Mouse (Mus musculus): ENCODE data around the gene Ltbp4. TPM values are rescaled to one million over a fixed set of nuclear protein-coding genes. Genes with fewer than 3 reads are reported as not detected.

The Ltbp4 gene
- total and polyA plus RNA-seq, 3 experiments: 0.43 to 2.6 (median 1.5) TPM

- Histone ChIP-seq H3K4me3 (replicated peaks in 1 of 3; ENCODE audit: low read depth in 2 of 3, low read length in 2 of 3, poor library complexity in 1 of 3) (no peak overlapping the region), H3K9me3 (replicated peaks; ENCODE audit: low read length) (peaks cover 2% of the 10 kb centered on the region), H3K36me3 (replicated peaks in 1 of 2; ENCODE audit: control insufficient read depth in 1 of 2, insufficient read depth in 1 of 2, low read length in 1 of 2) (no peaks in the 10 kb centered on the region), H3K79me2 (replicated peaks; ENCODE audit: control insufficient read depth, extremely low read depth, insufficient read depth, poor library complexity, severe bottlenecking) (no peaks in the 10 kb centered on the region), H3K4me2 (ENCODE audit: insufficient read depth, low read depth, poor library complexity, severe bottlenecking) (no peak overlapping the region), H3K27ac (ENCODE audit: insufficient read depth, low read depth) (no peak overlapping the region), H3K9ac (ENCODE audit: insufficient read depth, low read depth) (no peak overlapping the region), H3K4me1 (ENCODE audit: control insufficient read depth in 1 of 2, insufficient read depth in 2 of 2) (no peaks in the 10 kb centered on the region), H3K27me3 (replicated peaks) (no peaks in the 10 kb centered on the region)
- dilution Hi-C loops (cut with MboI; ENCODE audit: extremely low pct_ligation_motif_present, extremely low pct_unique_long_range_greater_than_20kb, low sequenced_read_pairs): no loop called here
- TF ChIP-seq BHLHE40 (IDR thresholded peaks at IDR 0.05; ENCODE audit: low read depth, low read length) (no peak), MAFK (IDR thresholded peaks at IDR 0.05; ENCODE audit: insufficient replicate concordance, low read length) (no peak), CHD2 (IDR thresholded peaks at IDR 0.05; ENCODE audit: low read length) (no peak), NRF1 (IDR thresholded peaks at IDR 0.05; ENCODE audit: low read depth, low read length) (no peak), UBTF (IDR thresholded peaks at IDR 0.05; ENCODE audit: low read depth, low read length) (no peak), RCOR1 (conservative IDR thresholded peaks at IDR 0.05; ENCODE audit: low read depth, low read length) (no peak), SIN3A (IDR thresholded peaks at IDR 0.05; ENCODE audit: low read length) (no peak), ZC3H11A (IDR thresholded peaks at IDR 0.05; ENCODE audit: low read depth, low read length) (no peak), POLR2A (IDR thresholded peaks at IDR 0.05; ENCODE audit: low read depth, low read length) (no peak), RAD21 (IDR thresholded peaks at IDR 0.05; ENCODE audit: low read depth, low read length) (no peak)
- no peak for DNase-seq (ENCODE audit: extremely low read depth)
- in situ Hi-C loops (cut with MboI; ENCODE audit: low pct_ligation_motif_present, low pct_unique_long_range_greater_than_20kb, low sequenced_read_pairs): no loop called here
Observed at GRCm38 (mm10) chr7:27319411-27319810, 18.1 kb downstream of the Ltbp4 start.

DNA sequence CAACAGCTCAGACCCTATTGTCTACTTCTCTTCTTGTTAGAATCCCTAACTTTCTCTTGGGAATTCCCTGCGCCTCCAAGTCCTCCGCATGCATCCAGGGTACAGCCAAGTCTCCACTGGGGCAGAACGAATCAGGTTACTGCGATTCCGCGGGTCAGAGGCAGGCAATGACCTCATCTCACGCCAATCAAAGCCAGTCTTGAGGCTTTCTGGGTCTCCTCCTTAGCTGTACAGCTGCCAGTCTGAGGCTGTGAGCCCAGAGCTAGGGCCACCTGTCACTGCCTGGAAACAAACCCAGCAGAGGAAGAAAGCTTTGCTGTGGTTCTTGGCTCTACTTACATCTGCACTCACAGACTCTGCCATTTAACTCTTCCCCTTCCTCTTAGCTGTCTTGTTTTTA, 21.5 kb downstream of the Ltbp4 start:
- Histone ChIP-seq H3K36me3 (replicated peaks in 1 of 2; ENCODE audit: control insufficient read depth in 1 of 2, insufficient read depth in 1 of 2, low read length in 1 of 2) (no peaks in the 10 kb centered on the region), H3K4me1 (ENCODE audit: control insufficient read depth in 1 of 2, insufficient read depth in 2 of 2) (no peaks in the 10 kb centered on the region), H3K4me3 (replicated peaks in 1 of 3; ENCODE audit: low read depth in 2 of 3, low read length in 2 of 3, poor library complexity in 1 of 3) (no peak overlapping the region), H3K27me3 (replicated peaks) (peaks cover 4% of the 10 kb centered on the region), H3K9ac (ENCODE audit: insufficient read depth, low read depth) (no peak overlapping the region), H3K27ac (ENCODE audit: insufficient read depth, low read depth) (no peak overlapping the region), H3K79me2 (replicated peaks; ENCODE audit: control insufficient read depth, extremely low read depth, insufficient read depth, poor library complexity, severe bottlenecking) (no peaks in the 10 kb centered on the region), H3K4me2 (ENCODE audit: insufficient read depth, low read depth, poor library complexity, severe bottlenecking) (no peak overlapping the region), H3K9me3 (replicated peaks; ENCODE audit: low read length) (peaks cover 19% of the 10 kb centered on the region)
- no peak for DNase-seq (ENCODE audit: extremely low read depth)
- TF ChIP-seq MYC (IDR thresholded peaks at IDR 0.05; ENCODE audit: low read depth, low read length) (no peak), SMC3 (IDR thresholded peaks at IDR 0.05; ENCODE audit: low read depth, low read length) (no peak), ZKSCAN1 (IDR thresholded peaks at IDR 0.05; ENCODE audit: borderline replicate concordance, low read depth, low read length) (no peak), CHD1 (IDR thresholded peaks at IDR 0.05; ENCODE audit: low read depth, low read length) (no peak), GABPA (IDR thresholded peaks at IDR 0.05; ENCODE audit: insufficient replicate concordance, low read depth, low read length) (no peak), ZC3H11A (IDR thresholded peaks at IDR 0.05; ENCODE audit: low read depth, low read length) (no peak), RCOR1 (conservative IDR thresholded peaks at IDR 0.05; ENCODE audit: low read depth, low read length) (no peak), USF1 (IDR thresholded peaks at IDR 0.05; ENCODE audit: low read depth, low read length) (no peak)
- in situ Hi-C loops (cut with MboI; ENCODE audit: low pct_ligation_motif_present, low pct_unique_long_range_greater_than_20kb, low sequenced_read_pairs) (no loop called here), dilution Hi-C loops (cut with MboI; ENCODE audit: extremely low pct_ligation_motif_present, extremely low pct_unique_long_range_greater_than_20kb, low sequenced_read_pairs) (no loop called here)
